Mouse (Mus musculus) midbrain, postnatal 0 days (tissue): Measurements from ENCODE around the gene Ajuba. TPM values are rescaled to one million over a fixed set of nuclear protein-coding genes. Genes with fewer than 3 reads are reported as not detected.

Experiments
- ATAC-seq: fragments of 200-750 bp; cut with Nextera tagmentation; 2 replicates; pipeline ENCODE4 v1.8.0; 2017; ENCODE audit warnings: moderate number of reproducible peaks, mild to moderate bottlenecking, moderate TSS enrichment, moderate library complexity; ENCODE audit not compliant: low FRiP score
- DNase-seq: peaks from one replicate; pipeline ENCODE4 v3.0.0-alpha.2; 2015; ENCODE audit warnings: low spot score
- H3K27ac ChIP-seq: fragments of 300-500 bp; sonication (generic); 2 replicates; pipeline ENCODE4 v1.5.1; 2014; ENCODE audit warnings: low read depth, mild to moderate bottlenecking, low read length, mixed read lengths
- H3K27me3 ChIP-seq: fragments of 300-500 bp; sonication (generic); 2 replicates; pipeline ENCODE4 v1.6.1; 2014; ENCODE audit warnings: low read length, control low read depth, mixed read lengths; ENCODE audit not compliant: insufficient read depth
- H3K36me3 ChIP-seq: fragments of 300-500 bp; sonication (generic); 2 replicates; pipeline ENCODE4 v1.6.1; 2014; ENCODE audit warnings: low read length, control low read depth, mixed read lengths; ENCODE audit not compliant: insufficient read depth
- H3K4me1 ChIP-seq: fragments of 300-500 bp; sonication (generic); 2 replicates; pipeline ENCODE4 v1.6.1; 2014; ENCODE audit warnings: mild to moderate bottlenecking, control low read depth, antibody characterized with exemption, low read length, mixed read lengths; ENCODE audit not compliant: insufficient read depth
- H3K4me2 ChIP-seq: fragments of 300-500 bp; sonication (generic); 2 replicates; pipeline ENCODE4 v1.6.1; 2014; ENCODE audit warnings: low read depth, mild to moderate bottlenecking, low read length, mixed read lengths; ENCODE audit not compliant: poor library complexity, severe bottlenecking
- H3K4me3 ChIP-seq: fragments of 300-500 bp; sonication (generic); 2 replicates; pipeline ENCODE4 v1.5.1; 2014; ENCODE audit warnings: low read depth, mild to moderate bottlenecking, low read length, moderate library complexity
- H3K9ac ChIP-seq: fragments of 300-500 bp; sonication (generic); replicated peaks from 2 replicates; pipeline ENCODE4 v1.6.1; 2014; ENCODE audit warnings: mild to moderate bottlenecking, low read length, moderate library complexity, mixed read lengths; ENCODE audit not compliant: poor library complexity, severe bottlenecking
- H3K9me3 ChIP-seq: fragments of 300-500 bp; sonication (generic); 2 replicates; pipeline ENCODE4 v1.6.1; 2016; ENCODE audit warnings: low read length, control low read depth
- CTCF ChIP-seq: IDR thresholded peaks from 2 replicates; pipeline ENCODE4 v1.5.1; 2016; ENCODE audit warnings: antibody characterized with exemption, mild to moderate bottlenecking
- WGBS: fragments of 180-500 bp; shearing (Covaris S2); extraction: QIAGEN DNeasy Blood & Tissue Kit; methylation state at CpG from one replicate; pipeline ENCODE4 v1.1.7; 2014; 5-methylcytosine and 5-hydroxymethylcytosine counted together
- polyA plus RNA-seq: library from polyadenylated mRNA; unstranded; fragments of >200 nt; fragmentation: Nextera tagmentation; extraction: Ambion mirVana; gene quantifications from 2 replicates; pipeline ENCODE4 v1.2.1, GENCODE M21; 2015
- total RNA-seq: library from RNA; depleted of rRNA; stranded (reverse); fragments of >200 nt; gene quantifications from 2 replicates; pipeline ENCODE4 v1.2.3, GENCODE M21; 2014; rRNA removed

The Ajuba gene
- total RNA-seq: 8.1 and 8.2 TPM in 2 replicates
- polyA plus RNA-seq: 3.5 and 3.9 TPM in 2 replicates

GRCm38 (mm10) chr14:54577089-54577982, at the start of gene Ajuba:
Gene Ajuba, minus strand, starts transcription at chr14:54577558.
- Histone ChIP-seq H3K27me3 (peaks cover 36% of the 10 kb centered on the region), H3K4me3 (peak within 1 kb of the TSS; percentile 52), H3K36me3 (no peaks in the 10 kb centered on the region), H3K27ac (peak within 1 kb of the TSS; percentile 63; the same call in 1 of the 2 replicates), H3K4me1 (0 out of 2 replicates have a peak, but pooled peaks cover 4% of the 10 kb centered on the region), H3K9ac (peak within 1 kb of the TSS; percentile 51), H3K4me2 (peak within 1 kb of the TSS; percentile 83), H3K9me3 (no peaks in the 10 kb centered on the region)
- WGBS: under 1% methylated on average over 66 of the region's 66 CpGs
- DNase-seq (peak; percentile 83), ATAC-seq (peak; percentile 56; the same call in 1 of the 2 replicates)
- no peak for TF ChIP-seq CTCF

- H3K9me3 ChIP-seq: no peaks in the 10 kb centered on the region
- WGBS: 71% methylated on average over 10 of the region's 10 CpGs
- ATAC-seq (no peak), DNase-seq (no peak)
- H3K9ac ChIP-seq: no peak overlapping the region
- H3K27me3 ChIP-seq: no peaks in the 10 kb centered on the region
- no peak overlapping the region for H3K27ac ChIP-seq
- no peaks in the 10 kb centered on the region for H3K4me1 ChIP-seq
- no peak overlapping the region for H3K4me2 ChIP-seq
- TF ChIP-seq CTCF: no peak
- no peaks in the 10 kb centered on the region for H3K36me3 ChIP-seq
- no peak overlapping the region for H3K4me3 ChIP-seq
Measured at GRCm38 (mm10) chr14:54624976-54625375, 47.6 kb upstream of the Ajuba start.

- Histone ChIP-seq H3K27me3 (no peaks in the 10 kb centered on the region), H3K9ac (no peak overlapping the region), H3K9me3 (no peaks in the 10 kb centered on the region), H3K4me3 (no peak overlapping the region), H3K4me1 (no peaks in the 10 kb centered on the region), H3K4me2 (no peak overlapping the region), H3K27ac (no peak overlapping the region), H3K36me3 (no peaks in the 10 kb centered on the region)
- 85% methylated on average over 6 of the region's 6 CpGs for WGBS
- ATAC-seq: no peak
- no peak for DNase-seq
- no peak for TF ChIP-seq CTCF
Measured at GRCm38 (mm10) chr14:54623334-54623733, 46.0 kb upstream of the Ajuba start.

GRCm38 (mm10) chr14:54621133-54621532, 43.8 kb upstream of the Ajuba start, which contains the start of gene Psmb11:
Gene Psmb11, plus strand, starts transcription at chr14:54621433.
- H3K36me3 ChIP-seq: no peaks in the 10 kb centered on the region
- WGBS: 97% methylated on average over 1 of the region's 1 CpGs
- no peak for ATAC-seq
- H3K9me3 ChIP-seq: no peaks in the 10 kb centered on the region
- no peak within 1 kb of the TSS for H3K9ac ChIP-seq
- H3K4me3 ChIP-seq: no peak within 1 kb of the TSS
- DNase-seq: no peak
- no peaks in the 10 kb centered on the region for H3K27me3 ChIP-seq
- TF ChIP-seq CTCF: no peak
- H3K4me1 ChIP-seq: 0 out of 2 replicates have a peak, but pooled peaks cover 3% of the 10 kb centered on the region
- H3K27ac ChIP-seq: no peak within 1 kb of the TSS
- no peak within 1 kb of the TSS for H3K4me2 ChIP-seq

- peak; percentile 96 for DNase-seq
- under 1% methylated on average over 25 of the region's 25 CpGs for WGBS
- H3K27me3 ChIP-seq: no peaks in the 10 kb centered on the region
Measured at GRCm38 (mm10) chr14:54617897-54618365, 40.6 kb upstream of the Ajuba start, which contains the start of gene Psmb5. Gene Psmb5, minus strand, starts transcription at chr14:54618022.

More at GRCm38 (mm10) chr14:54617897-54618365, 40.6 kb upstream of the Ajuba start, which contains the start of gene Psmb5:
- Histone ChIP-seq H3K36me3 (peaks cover 6% of the 10 kb centered on the region), H3K27ac (peak within 1 kb of the TSS; percentile 82), H3K4me2 (peak within 1 kb of the TSS; percentile 70), H3K9me3 (no peaks in the 10 kb centered on the region), H3K4me3 (peak within 1 kb of the TSS; percentile 76), H3K4me1 (0 out of 2 replicates have a peak, but pooled peaks cover 3% of the 10 kb centered on the region), H3K9ac (peak within 1 kb of the TSS; percentile 87)
- ATAC-seq: peak; percentile 91
- no peak for TF ChIP-seq CTCF
